Mouse (Mus musculus): ENCODE measurements around the gene Rbbp8nl.
"Not testable (repeated sequence)": the region's sequence is repeated elsewhere in the genome, so short reads cannot be mapped to it uniquely, and the experiment has no call there.

The Rbbp8nl gene

GRCm38 (mm10) chr2:180288966-180289365, 713 bp downstream of the Rbbp8nl start:
- no peak for DNase-seq (ENCODE audit: low spot score in 2 of 2)

DNA sequence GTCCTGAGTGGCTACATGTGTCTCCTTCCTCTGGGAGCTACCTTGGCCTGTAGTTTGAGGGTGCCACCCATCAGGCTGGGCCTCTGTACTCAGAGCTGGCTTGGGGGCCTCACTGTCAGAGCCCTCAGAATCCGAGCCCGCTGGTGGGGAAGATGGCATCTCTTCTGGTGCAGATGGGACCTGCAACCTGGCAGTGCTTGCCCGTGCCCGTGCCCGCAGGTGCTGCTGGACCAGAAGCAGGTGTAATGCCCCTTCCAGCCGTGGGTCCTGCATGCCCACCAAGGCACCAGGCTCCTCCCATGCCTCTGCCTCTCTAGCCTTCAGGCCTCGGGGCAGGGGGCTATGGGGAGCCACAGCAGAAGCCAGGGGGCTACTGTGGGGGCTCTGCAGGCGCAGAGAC, 10.4 kb downstream of the Rbbp8nl start:
- DNase-seq (ENCODE audit: low spot score in 2 of 2), result no peak

DNA sequence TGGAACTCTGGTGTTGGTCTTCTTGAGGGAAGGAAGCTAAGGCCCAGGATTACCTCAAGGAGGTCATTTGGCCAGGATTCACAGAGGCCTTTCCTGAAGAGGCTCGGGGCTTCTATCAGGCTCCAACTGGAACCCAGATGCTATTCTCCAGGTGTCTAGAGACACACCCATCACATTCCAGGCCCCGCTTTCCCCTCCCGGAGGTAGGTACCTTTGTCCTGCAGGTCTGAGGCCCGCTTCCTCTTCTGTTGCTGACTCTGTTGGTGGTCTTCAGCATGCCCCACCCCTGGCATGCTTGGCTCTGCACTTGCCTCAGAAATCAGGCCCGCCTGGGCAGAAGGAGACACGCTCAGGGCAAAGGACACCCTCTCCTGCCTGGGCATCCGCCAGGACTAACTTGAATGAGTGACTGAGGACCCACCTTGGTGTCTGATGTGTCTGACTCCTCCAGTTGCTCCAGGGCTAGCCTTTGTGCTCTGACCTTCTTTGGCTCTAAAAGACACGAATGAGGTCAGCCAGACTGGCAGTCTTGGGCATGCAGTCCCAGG, 11.8 kb downstream of the Rbbp8nl start:
- DNase-seq (ENCODE audit: low spot score in 2 of 2), result no peak

DNA sequence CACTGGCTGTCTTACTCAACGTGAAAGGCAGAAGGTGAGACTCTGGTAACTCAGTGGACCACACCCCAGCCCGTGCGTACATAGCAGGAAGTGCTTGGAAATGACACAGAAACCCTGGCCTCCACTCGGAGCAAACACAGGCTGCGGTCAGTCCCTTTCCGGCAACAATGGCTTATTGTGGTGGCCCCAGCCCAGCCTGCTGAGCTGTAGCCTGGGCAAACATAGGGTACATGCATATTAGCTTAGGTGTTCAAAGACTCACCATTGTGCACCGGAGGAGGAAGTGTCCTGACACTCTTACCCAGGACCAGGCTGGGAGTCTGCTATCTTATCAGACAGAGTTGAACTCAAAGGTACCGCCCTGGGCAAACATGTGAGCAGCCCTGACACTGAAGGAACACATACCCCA, 12.8 kb downstream of the Rbbp8nl start:
- DNase-seq (ENCODE audit: low spot score in 2 of 2), result no peak

DNA sequence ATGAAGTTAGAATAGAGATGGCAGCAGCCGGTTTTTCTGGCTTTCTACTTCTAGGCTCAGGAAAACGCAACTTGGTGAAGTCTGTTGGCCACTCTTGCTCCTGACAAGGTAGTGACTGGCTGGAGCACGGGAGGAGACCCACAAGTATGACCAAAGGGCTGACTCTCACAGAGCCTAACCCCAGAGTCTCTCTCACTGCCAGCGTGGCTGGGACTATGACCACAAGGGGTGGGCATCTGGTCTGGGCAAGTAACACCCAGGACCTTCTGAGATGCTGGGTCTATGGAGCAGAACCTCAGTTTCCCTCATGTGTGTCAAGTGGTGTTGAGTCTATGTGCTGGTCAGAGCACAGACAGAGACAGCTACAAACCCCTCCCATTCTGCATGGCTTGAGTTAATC, 13.3 kb downstream of the Rbbp8nl start:
- no peak for DNase-seq (ENCODE audit: low spot score in 2 of 2)

GRCm38 (mm10) chr2:180275836-180276235, 13.8 kb downstream of the Rbbp8nl start:
- DNase-seq (ENCODE audit: low spot score in 2 of 2), result peak; percentile 38 to 64

GRCm38 (mm10) chr2:180274523-180274922, 15.2 kb downstream of the Rbbp8nl start:
- DNase-seq (ENCODE audit: low spot score in 2 of 2), result no peak

DNA sequence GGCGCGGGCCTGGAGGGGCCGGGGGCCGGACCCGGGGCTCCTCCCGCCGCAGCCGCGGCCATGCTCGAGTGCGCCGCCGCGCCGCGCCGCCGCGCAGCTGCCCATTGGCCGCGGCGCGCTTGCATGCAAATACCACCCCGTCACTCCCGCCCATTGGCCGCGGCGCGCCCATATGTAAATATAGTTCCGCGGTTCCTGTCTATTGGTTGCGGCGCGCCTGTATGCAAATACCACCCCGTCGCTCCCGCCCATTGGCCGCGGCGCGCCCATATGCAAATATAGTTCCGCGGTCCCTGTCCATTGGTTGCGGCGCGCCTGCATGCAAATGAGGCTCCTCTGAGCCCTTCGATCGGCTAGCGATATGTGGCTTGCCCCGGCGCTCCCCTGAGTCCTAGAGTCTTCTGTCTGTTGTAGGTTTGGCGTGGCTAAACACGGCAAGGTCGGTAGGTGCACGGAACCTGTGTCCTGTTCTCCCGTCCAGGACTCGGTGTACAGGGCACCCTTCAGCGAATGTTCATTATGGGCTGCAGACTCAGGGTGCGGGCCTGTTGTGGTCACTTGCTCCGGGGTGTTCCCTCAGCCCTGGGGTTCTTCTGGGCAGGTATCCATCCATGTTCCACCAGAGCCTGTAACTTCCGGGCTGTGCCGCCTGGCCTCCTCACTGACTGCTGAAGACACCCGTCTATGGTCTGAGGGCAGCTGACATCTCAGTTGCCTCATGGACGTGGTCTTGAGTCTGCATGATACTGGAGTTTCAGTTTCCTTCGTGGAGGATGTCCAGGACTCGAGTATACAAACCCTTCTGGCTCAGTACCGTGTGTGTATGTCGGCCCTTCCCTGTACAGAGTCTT, 16.1 kb downstream of the Rbbp8nl start, which contains the start of gene Cables2:
Gene Cables2 (minus strand): TSS at position 103 of the 851 bp plus-strand sequence.
- DNase-seq (ENCODE audit: low spot score in 2 of 2), result peak; percentile 86 to 92

DNA sequence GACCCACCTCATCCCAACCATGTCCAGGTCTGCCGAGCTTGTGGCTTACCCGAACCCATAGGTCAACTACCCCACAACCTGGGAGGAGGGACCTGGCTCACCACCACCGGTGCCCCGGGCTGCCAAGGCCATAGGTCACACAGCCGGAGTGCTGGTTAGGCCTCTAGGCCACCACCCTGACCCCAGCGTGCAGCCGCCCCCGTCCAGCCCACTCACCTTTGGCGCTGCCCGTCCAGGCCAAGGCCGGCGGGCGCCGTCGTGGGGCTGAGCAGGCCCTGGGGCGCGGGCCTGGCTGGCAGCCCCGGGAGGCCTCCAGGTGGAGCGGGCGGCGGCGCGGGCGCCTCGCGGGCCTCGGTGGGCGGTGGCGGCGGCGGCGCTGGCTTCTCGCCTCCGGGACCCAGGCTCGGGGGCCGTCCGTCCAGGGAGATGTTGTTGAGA, 16.8 kb downstream of the Rbbp8nl start:
- DNase-seq (ENCODE audit: low spot score in 2 of 2), result peak; percentile 60 to 62

DNA sequence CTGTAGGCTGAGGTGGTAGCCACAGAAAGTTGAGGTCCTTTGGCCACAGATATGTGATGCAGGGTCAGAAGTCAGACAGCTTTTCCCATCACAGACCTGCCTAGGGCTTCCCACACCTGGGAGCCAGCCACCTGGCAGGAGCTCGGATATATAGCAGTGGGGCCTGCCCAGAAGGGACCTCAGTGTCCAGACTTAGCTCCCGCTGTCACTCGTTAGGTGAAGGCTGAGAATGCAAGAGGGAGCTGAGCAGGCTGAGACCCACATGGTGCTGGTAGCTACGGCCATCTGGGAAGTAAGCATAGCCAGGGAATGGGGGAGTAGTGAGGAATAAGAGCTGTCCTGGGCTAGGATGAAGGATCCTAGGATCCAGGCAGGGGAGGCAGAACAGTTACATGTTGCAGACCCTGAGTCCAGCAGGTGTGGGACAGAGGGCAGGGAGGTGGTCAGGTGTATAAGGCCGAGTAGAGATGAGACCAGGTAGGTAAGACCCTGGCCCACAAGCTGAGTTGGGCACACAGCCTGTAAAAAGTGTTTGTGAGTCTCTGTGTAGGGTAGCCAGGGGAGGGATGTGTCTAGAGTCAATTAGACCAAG, 17.8 kb downstream of the Rbbp8nl start:
- DNase-seq (ENCODE audit: low spot score in 2 of 2), result no peak

DNA sequence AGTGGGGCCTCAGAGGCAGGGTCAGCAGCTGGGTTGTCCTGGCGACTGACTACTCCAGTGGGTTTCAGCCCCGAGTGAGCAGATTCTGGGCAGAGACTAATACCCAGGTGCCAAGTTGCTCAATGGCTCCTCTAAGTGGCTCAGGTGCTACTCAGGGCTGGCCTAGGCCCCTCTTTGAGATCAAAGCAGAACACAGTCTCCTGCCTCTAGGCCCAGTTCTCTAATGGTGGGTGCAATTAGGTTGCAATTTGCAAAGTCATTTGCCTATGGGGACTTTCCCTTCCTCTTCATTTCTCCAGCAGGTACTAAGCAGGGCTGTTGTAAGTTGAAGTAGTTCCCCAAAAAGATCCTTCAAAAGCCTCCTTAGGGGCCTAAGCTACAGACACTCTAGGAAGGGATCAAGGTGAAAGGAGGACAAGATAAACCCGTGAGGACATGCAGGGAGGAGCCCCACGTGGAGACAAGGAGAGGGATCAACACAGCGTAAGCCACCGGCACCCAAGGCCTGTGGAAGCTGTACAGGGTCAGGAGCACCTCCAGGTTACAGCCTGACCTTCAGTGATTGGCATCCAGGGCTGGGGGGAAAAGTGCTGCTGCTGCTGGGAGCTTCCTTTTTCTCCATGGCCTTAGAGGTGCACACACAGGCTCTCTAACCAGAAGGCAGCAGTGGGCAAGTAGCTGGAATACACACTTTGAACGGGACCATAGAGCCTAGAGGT, 19.0 kb downstream of the Rbbp8nl start:
- DNase-seq (ENCODE audit: low spot score in 2 of 2), result no peak

DNA sequence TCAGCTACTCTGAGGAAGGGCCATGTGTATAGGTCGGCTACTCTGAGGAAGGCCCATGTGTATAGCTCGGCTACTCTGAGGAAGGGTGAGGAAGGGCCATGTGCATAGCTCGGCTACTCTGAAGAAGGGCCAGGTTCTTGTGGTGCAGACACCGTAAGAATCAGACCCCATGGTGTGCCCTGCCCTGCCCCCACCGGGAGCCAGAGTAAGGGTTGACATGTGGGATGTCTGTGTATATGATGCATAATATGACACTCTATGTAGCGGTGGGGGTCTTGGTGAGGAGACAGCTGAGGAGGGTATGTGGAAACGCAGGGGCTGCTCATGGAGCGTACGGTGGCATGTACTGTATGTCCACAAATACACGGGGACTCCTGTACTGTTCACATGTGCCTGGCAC, 20.4 kb downstream of the Rbbp8nl start:
- no peak for DNase-seq (ENCODE audit: low spot score in 2 of 2)

DNA sequence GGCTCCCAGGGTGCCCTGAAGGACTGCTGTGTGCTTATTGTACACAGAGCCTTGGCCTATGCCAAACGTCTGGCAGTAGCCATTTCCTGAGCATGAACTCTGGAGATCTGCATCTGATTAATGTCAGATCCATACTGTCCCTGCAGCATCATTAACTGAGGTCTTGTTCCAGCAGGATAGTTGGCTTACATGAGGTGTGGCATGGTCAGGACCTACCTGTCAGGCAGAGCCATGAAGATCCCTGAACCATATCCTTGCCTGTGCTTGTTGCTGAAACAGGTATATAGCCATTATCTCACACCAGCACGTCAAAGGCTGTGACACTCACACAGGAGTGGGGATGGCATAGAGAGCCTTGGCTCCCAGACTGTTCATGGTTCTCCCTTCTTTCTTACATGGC, 21.7 kb downstream of the Rbbp8nl start:
- DNase-seq (ENCODE audit: low spot score in 2 of 2), result no peak

DNA sequence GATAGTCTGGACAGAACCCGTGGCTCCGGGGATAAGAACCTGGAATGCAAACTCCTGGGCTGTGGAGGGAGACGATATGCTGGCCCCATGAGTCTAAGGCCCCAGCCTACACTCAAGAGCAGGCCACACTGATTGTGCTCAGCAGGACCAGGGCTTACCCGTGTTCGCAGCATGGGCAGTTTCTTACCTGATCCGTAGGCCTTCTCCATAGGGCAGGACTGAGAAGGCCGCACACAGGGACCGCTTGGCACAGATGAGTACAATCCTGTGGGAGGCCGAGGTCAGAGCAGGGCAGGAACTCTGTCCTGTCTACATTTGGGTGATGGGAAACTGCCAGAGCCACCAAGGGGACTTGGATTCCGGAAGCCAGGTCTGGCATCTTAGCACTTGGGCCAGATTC, 26.8 kb downstream of the Rbbp8nl start:
- no peak for DNase-seq (ENCODE audit: low spot score in 2 of 2)

DNA sequence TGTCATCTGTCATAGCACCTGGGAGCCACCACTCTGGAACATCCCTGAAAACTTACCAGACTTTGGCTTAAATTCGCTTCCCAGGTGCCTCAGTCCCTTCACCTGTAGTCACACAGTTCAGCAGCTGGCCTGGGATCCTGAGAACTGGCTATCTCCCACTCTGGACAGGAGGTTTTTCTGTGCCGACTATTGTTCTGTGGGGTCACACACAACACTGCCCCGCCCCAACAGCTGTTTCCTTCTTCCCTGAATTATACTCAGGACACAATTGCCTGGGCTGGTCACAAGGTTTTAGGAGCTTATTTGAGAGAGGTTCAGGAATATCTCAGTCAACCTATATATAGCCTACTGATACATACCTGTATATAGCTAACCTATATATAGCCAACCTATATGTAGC, 27.2 kb downstream of the Rbbp8nl start:
- no peak for DNase-seq (ENCODE audit: low spot score in 2 of 2)

- no peak for DNase-seq (ENCODE audit: low spot score in 2 of 2)
Observed at GRCm38 (mm10) chr2:180261901-180262300, 27.8 kb downstream of the Rbbp8nl start.

- DNase-seq (ENCODE audit: low spot score in 2 of 2), result no peak
Observed at GRCm38 (mm10) chr2:180260610-180261480, 28.8 kb downstream of the Rbbp8nl start.

DNA sequence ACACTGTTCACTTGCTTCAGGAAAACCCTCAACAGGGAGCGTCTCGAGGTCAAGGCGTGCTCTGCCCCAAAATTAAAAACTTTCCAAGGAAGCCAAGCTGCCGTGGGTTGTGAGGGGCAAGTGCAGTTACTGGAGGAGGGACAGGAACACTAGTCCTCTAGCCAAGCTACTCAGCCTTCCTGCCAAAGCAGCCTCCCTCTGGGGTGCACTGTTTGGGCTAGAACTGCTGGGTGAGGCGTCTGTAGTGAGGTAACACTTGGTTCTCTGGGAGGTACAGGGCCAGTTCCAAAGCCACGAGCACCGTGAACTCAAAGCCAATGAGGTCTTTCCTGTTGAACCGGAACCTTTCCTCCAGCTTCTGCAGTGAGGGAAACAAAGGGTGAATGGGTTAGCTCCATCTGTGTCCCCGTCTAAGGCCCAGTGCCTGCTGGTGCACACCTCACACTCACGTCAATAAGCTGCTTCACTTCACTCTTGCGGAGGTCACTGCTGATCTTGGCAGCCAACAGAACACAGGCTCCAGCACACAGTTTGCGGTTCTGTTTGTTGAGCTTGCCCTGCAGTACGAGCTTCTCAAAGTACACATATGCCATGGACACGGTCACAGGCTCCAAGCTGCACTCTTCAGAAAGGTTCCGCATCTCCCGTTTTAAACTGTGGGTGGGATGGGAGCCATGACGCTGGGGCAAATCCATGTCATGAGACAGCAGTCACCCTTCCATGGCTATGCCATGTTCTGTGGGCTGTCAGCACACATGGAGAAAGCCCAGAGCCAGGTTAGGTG, 29.7 kb downstream of the Rbbp8nl start:
- DNase-seq (ENCODE audit: low spot score in 2 of 2), result not testable (repeated sequence)

- not testable (repeated sequence) for DNase-seq (ENCODE audit: low spot score in 2 of 2)
Observed at GRCm38 (mm10) chr2:180258951-180259484, 30.7 kb downstream of the Rbbp8nl start.
